Mouse (Mus musculus) embryonic facial prominence, embryonic 14.5 days (tissue): ENCODE data around the gene Car3. TPM values are rescaled to one million over a fixed set of nuclear protein-coding genes. Genes with fewer than 3 reads are reported as not detected.
A peak's percentile ranks its signal among the peaks of the same experiment; 100 is the strongest.

Experiments used
- ATAC-seq: fragments of 200-750 bp; cut with Nextera tagmentation; 2 replicates; pipeline ENCODE4 v1.8.0; 2017; ENCODE audit warnings: low read depth, moderate number of reproducible peaks, moderate TSS enrichment
- DNase-seq: peaks from one replicate; pipeline ENCODE4 v3.0.0-alpha.2; 2015; ENCODE audit warnings: low spot score
- H3K27ac ChIP-seq: fragments of 300-500 bp; sonication (generic); replicated peaks from 2 replicates; pipeline ENCODE4 v1.5.1; 2014; ENCODE audit warnings: low read depth, mild to moderate bottlenecking, low read length, moderate library complexity
- H3K27me3 ChIP-seq: fragments of 300-500 bp; sonication (generic); replicated peaks from 2 replicates; pipeline ENCODE4 v1.6.1; 2014; ENCODE audit warnings: low read length; ENCODE audit not compliant: control insufficient read depth, insufficient read depth
- H3K36me3 ChIP-seq: fragments of 300-500 bp; sonication (generic); 2 replicates; pipeline ENCODE4 v1.6.1; 2014; ENCODE audit warnings: low read length, mixed read lengths; ENCODE audit not compliant: control insufficient read depth, insufficient read depth
- H3K4me1 ChIP-seq: fragments of 300-500 bp; sonication (generic); 2 replicates; pipeline ENCODE4 v1.6.1; 2014; ENCODE audit warnings: antibody characterized with exemption, low read length; ENCODE audit not compliant: control insufficient read depth, insufficient read depth
- H3K4me2 ChIP-seq: fragments of 300-500 bp; sonication (generic); 2 replicates; pipeline ENCODE4 v1.6.1; 2014; ENCODE audit warnings: low read depth, mild to moderate bottlenecking, low read length, moderate library complexity, mixed read lengths
- H3K4me3 ChIP-seq: fragments of 300-500 bp; sonication (generic); 2 replicates; pipeline ENCODE4 v1.5.1; 2014; ENCODE audit warnings: low read depth, mild to moderate bottlenecking, low read length
- H3K9ac ChIP-seq: fragments of 300-500 bp; sonication (generic); 2 replicates; pipeline ENCODE4 v1.6.1; 2014; ENCODE audit warnings: low read depth, mild to moderate bottlenecking, low read length, moderate library complexity, mixed read lengths
- H3K9me3 ChIP-seq: fragments of 300-500 bp; sonication (generic); 2 replicates; pipeline ENCODE4 v1.6.1; 2016; ENCODE audit warnings: low read length; ENCODE audit not compliant: control insufficient read depth
- WGBS: fragments of 180-500 bp; shearing (Covaris S2); extraction: QIAGEN DNeasy Blood & Tissue Kit; methylation state at CpG from one replicate; pipeline ENCODE4 v1.1.7; 2014; 5-methylcytosine and 5-hydroxymethylcytosine counted together
- polyA plus RNA-seq: library from polyadenylated mRNA; unstranded; fragments of >200 nt; fragmentation: Nextera tagmentation; extraction: Ambion mirVana; gene quantifications from 2 replicates; pipeline ENCODE4 v1.2.1, GENCODE M21; 2014

Car3 gene
- polyA plus RNA-seq, 1 experiment from 2014 or later = 577 TPM

DNA sequence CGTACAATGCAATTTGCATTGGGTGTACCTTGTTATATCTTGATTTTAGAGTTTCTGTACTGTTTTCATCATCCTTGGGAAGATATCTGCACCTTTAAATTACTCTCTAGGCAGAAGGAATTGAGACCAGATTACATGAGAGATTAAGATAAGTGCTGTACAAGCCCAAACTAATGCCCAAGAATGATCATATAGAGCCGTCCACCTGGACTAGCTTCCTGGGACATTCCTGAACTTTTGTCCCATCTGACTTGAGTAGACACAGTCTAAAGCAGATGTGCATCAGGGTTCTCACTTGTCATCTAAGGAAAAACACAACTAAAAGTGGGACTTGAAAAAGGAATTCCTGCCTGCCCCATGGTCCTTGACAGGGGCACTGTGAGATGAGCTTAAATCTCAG, 2.6 kb downstream of the Car3 start:
- ATAC-seq (no peak), DNase-seq (no peak)
- Histone ChIP-seq H3K27me3 (no peaks in the 10 kb centered on the region), H3K4me2 (no peak overlapping the region), H3K9me3 (no peaks in the 10 kb centered on the region), H3K4me1 (no peaks in the 10 kb centered on the region), H3K4me3 (no peak overlapping the region), H3K27ac (no peak overlapping the region), H3K9ac (no peak overlapping the region), H3K36me3 (no peaks in the 10 kb centered on the region)
- 49% methylated on average over 2 of the region's 2 CpGs for WGBS

DNA sequence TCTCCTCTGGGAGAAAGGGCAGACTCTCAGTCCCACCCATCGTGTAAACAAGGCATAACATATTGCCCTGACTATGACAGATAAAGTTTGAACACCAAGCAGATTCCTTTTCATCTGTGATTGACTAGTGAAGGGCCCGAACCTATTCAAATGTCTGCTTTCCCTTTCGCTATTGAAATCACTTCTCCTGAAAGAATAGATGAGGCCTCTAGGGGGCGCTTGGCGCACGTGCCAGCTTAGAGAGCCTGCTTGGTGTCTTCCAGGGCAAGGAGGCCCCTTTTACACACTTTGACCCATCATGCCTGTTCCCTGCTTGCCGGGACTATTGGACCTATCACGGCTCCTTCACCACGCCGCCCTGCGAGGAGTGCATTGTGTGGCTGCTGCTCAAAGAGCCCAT, 6.5 kb downstream of the Car3 start:
- peak overlapping the region; percentile 41 for H3K4me2 ChIP-seq
- no peaks in the 10 kb centered on the region for H3K27me3 ChIP-seq
- peak; percentile 56; the same call in 1 of the 2 replicates for ATAC-seq

DNA sequence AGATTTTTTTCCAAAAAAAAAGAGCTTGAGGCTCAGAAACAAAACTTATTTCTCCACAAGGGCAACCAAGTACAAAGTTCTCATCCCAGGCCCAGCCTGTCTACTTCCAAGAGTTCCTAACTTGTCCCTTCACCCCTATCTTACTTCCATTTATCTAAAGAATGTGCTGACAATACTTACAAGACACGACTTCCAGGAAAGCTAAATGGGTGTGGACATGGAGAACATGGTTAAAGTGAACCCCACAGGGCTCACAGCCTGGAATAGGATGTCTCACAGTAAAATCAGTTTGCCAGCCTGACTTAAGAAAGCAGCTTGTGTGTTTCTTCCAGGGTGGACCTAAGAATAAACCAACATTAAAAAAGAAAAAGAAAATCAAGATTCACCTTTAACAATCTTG, 7.2 kb downstream of the Car3 start:
- WGBS = 65% methylated on average over 1 of the region's 1 CpGs
- Histone ChIP-seq H3K9ac (no peak overlapping the region), H3K9me3 (no peaks in the 10 kb centered on the region), H3K4me1 (no peaks in the 10 kb centered on the region), H3K27ac (no peak overlapping the region), H3K36me3 (no peaks in the 10 kb centered on the region), H3K27me3 (no peaks in the 10 kb centered on the region), H3K4me2 (no peak overlapping the region), H3K4me3 (no peak overlapping the region)
- ATAC-seq (no peak), DNase-seq (no peak)

More for the DNA sequence above, 6.5 kb downstream of the Car3 start:
- no peaks in the 10 kb centered on the region for H3K4me1 ChIP-seq
- H3K36me3 ChIP-seq = no peaks in the 10 kb centered on the region
- H3K9me3 ChIP-seq = no peaks in the 10 kb centered on the region
- WGBS = 22% methylated on average over 11 of the region's 11 CpGs
- DNase-seq = peak; percentile 66
- H3K9ac ChIP-seq = no peak overlapping the region
- H3K27ac ChIP-seq = no peak overlapping the region
- no peak overlapping the region for H3K4me3 ChIP-seq

DNA sequence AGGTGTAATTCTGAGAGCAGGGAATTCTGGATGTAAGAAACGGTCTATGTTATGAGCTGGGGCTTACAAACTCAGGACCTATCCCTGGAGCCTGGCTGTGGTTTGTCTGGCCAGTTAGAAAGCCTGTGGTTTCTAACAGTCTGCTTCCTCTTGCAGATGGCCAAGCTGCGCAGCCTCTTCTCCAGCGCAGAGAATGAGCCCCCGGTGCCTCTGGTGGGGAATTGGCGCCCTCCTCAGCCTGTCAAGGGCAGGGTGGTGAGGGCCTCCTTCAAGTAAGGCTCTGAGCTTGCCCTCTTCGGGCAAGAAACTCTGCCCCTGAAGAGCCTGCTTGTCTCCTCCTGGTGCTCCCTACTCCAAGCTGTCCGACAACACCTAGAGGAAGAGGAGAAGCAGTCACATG, 8.1 kb downstream of the Car3 start:
- no peak overlapping the region for H3K4me3 ChIP-seq
- ATAC-seq (0 out of 2 replicates have a peak, but pooled peaks have one; percentile 39), DNase-seq (peak; percentile 39)
- no peak overlapping the region for H3K27ac ChIP-seq
- no peak overlapping the region for H3K9ac ChIP-seq
- no peak overlapping the region for H3K4me2 ChIP-seq
- 45% methylated on average over 7 of the region's 7 CpGs for WGBS
- no peaks in the 10 kb centered on the region for H3K4me1 ChIP-seq
- no peaks in the 10 kb centered on the region for H3K27me3 ChIP-seq
- H3K9me3 ChIP-seq = no peaks in the 10 kb centered on the region
- no peaks in the 10 kb centered on the region for H3K36me3 ChIP-seq

DNA sequence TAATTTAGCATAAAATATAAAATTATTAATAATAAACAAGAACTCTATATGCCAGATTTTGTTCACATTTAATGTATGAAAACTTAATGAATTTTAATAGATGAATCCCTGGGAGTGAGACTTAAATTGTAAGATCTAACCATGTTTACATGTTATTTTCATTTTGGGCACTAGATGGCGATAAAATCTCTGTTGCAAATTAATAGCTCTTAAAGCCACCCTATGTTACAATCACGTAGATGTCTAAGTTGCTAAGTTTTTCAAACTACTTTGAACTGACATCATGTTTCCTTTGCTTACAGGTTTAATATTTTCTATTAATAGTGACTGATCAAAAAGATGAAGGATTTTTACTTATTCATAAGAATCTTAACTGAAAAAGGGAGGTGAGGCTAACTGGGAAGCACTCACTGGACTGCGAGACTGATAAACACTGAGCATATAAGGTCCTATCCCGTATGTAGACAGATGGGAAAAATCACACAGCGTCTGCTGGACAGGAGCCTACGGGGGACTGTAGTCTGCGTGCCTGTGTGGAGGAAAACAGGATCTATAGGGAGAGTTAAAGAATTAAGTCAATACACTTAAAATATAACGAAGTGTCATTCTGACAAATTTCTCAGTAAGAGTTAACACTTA, 11.2 kb downstream of the Car3 start:
- H3K4me1 ChIP-seq = no peaks in the 10 kb centered on the region
- no peaks in the 10 kb centered on the region for H3K9me3 ChIP-seq
- ATAC-seq = no peak

DNA sequence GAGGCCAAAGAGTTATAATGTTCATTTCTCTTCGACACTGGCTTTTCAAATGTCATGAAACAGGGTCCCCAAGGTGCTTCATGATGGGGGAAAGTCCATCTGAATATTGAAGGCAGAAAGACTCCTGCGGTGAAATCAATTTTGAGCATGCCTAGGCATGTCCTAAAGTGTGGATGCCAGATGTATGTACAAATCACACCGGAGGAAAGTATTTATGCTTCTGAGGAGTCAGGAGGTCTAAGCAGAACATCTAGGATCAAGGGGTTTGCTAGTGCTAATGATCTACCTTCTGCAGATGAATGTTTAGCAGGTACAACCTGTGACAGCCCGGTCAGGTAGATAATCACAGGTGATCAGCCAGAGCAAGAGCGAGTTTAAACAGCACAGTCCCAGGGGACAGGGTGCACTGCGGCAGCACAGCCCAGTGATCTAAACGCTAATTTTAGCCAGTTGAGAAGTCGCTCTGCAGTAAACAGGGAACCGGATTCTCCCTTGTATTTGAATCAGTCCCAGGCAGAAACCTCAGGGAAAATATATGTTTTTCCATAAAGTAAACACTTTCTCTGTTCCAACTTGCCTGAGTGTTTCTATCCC, 13.1 kb downstream of the Car3 start:
- DNase-seq (peak; percentile 42), ATAC-seq (no peak)
- no peaks in the 10 kb centered on the region for H3K27me3 ChIP-seq
- H3K4me2 ChIP-seq = no peak overlapping the region
- no peak overlapping the region for H3K27ac ChIP-seq
- H3K9me3 ChIP-seq = no peaks in the 10 kb centered on the region
- no peaks in the 10 kb centered on the region for H3K36me3 ChIP-seq
- H3K9ac ChIP-seq = no peak overlapping the region
- no peaks in the 10 kb centered on the region for H3K4me1 ChIP-seq
- H3K4me3 ChIP-seq = no peak overlapping the region
- WGBS = 62% methylated on average over 9 of the region's 9 CpGs

More for the DNA sequence above, 11.2 kb downstream of the Car3 start:
- DNase-seq = peak; percentile 79
- no peaks in the 10 kb centered on the region for H3K27me3 ChIP-seq
- H3K4me2 ChIP-seq = no peak overlapping the region
- H3K4me3 ChIP-seq = no peak overlapping the region
- no peaks in the 10 kb centered on the region for H3K36me3 ChIP-seq
- 32% methylated on average over 8 of the region's 8 CpGs for WGBS
- H3K27ac ChIP-seq = no peak overlapping the region
- H3K9ac ChIP-seq = no peak overlapping the region

DNA sequence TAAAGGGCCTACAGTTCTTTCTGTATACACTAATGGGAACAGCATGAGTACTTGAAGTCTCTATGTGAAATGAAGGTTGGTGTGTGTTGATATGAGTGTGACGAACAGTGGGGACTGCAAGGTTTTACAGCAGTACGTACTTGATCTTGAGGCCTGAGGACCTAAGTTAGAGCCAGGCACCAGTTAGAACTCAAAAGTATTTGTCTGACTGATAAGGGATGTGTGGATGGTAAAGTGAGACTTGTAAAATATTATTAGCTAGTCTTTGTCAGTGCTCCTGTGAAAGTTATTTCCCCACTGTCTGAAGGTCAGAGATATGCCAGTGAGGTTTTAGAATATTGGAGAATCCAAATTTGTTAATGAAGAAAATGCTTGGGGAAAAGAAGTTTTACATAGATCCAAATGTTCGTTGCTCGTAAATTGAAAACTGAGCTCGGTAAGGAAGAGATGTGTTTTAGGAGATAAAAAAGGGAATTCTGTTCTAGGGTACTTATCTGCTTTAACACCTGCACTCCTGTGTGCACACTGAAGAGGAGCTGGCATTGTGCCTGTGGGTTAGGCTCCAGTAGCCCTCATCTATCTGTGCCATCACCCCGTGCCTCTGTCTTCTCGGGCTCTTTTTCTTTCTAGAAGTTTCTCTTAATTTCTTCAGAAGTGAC, 14.1 kb downstream of the Car3 start:
- no peak overlapping the region for H3K4me2 ChIP-seq
- H3K27me3 ChIP-seq = no peaks in the 10 kb centered on the region
- no peak for ATAC-seq
- no peaks in the 10 kb centered on the region for H3K9me3 ChIP-seq
- WGBS = 83% methylated on average over 7 of the region's 7 CpGs
- no peak overlapping the region for H3K27ac ChIP-seq
- H3K9ac ChIP-seq = no peak overlapping the region
- no peak overlapping the region for H3K4me3 ChIP-seq
- H3K4me1 ChIP-seq = no peaks in the 10 kb centered on the region
- no peaks in the 10 kb centered on the region for H3K36me3 ChIP-seq
- no peak for DNase-seq

DNA sequence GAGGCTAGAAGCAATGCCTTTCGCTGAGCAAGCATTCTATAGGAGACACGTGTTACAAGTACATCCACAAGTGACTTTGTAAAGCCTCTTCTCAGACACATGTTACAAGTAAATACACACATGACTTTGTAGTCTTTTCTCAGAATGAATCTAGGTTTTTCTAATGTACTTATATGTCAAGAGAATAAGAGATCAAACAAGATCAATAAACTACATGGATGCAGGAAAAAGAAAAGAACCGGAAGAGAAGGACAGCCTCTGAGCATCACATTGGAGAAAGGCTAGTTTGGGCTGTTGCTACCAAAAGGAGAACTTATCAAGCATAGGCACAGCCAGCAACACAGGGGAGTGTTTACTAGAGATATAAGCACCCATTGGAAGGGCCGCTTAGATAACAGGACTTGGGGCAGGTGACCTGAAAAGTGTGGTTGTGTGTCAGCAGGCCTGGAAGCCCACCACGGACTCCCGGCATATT, 15.5 kb downstream of the Car3 start:
- no peaks in the 10 kb centered on the region for H3K27me3 ChIP-seq
- 79% methylated on average over 6 of the region's 6 CpGs for WGBS

More for the DNA sequence above, 15.5 kb downstream of the Car3 start:
- Histone ChIP-seq H3K36me3 (no peaks in the 10 kb centered on the region), H3K4me3 (no peak overlapping the region), H3K9me3 (no peaks in the 10 kb centered on the region), H3K27ac (no peak overlapping the region), H3K4me2 (no peak overlapping the region), H3K4me1 (no peaks in the 10 kb centered on the region), H3K9ac (no peak overlapping the region)
- ATAC-seq = no peak
- DNase-seq = no peak
